Mouse (Mus musculus) heart, adult 2 months (tissue): ENCODE results near the gene Cpne8.

Source experiments
- CTCF ChIP-seq: fragments of 200-600 bp; IDR thresholded peaks from 2 replicates; pipeline ENCODE4 v1.8.1; 2022; ENCODE audit warnings: antibody characterized with exemption, mild to moderate bottlenecking, moderate library complexity
- EP300 ChIP-seq: fragments of 200-500 bp; IDR thresholded peaks from 2 replicates; pipeline ENCODE4 v1.6.1; 2011; ENCODE audit warnings: low read depth, low read length, control low read depth; ENCODE audit not compliant: insufficient read depth

- TF ChIP-seq CTCF (no peak), EP300 (no peak)
These were observed 233.2 kb downstream of the Cpne8 start for GRCm38 (mm10) chr15:90446076-90446475.
